Mouse (Mus musculus) ES-Bruce4 (cell line): Measurements from ENCODE around the gene Gucy2d.

ENCODE experiments used
- CTCF ChIP-seq: IDR thresholded peaks from one replicate; pipeline ENCODE4 v1.8.1; 2011; ENCODE audit warnings: low read depth, low read length
- EP300 ChIP-seq: IDR thresholded peaks from 2 replicates; pipeline ENCODE4 v1.6.1; 2011; ENCODE audit warnings: low read depth, low read length; ENCODE audit not compliant: insufficient read depth
- POLR2A ChIP-seq: IDR thresholded peaks from one replicate; pipeline ENCODE4 v1.8.1; 2011; ENCODE audit warnings: low read length; ENCODE audit not compliant: insufficient read depth

GRCm38 (mm10) chr7:98427115-98427835 lies 12.9 kb upstream of the Gucy2d start:
- TF ChIP-seq POLR2A (no peak), CTCF (no peak), EP300 (no peak)
